Mouse (Mus musculus) gastrocnemius, adult 8-10 months (tissue): ENCODE measurements around the gene Plekhg3. TPM values are rescaled to one million over a fixed set of nuclear protein-coding genes. Genes with fewer than 3 reads are reported as not detected.

Experiments used
- DNase-seq, 2 experiments: peaks; one replicate each; pipeline ENCODE4 v3.0.0; 2022; ENCODE audit warnings: low spot score in 2 of 2
- total RNA-seq, 4 experiments: library from RNA; stranded (reverse); gene quantifications; 2 replicates each; pipeline ENCODE4 v1.2.4; 2022

Plekhg3 gene
- total RNA-seq, 4 experiments from 2014 or later = 3.6 to 5.6 (median 4.2) TPM

DNA sequence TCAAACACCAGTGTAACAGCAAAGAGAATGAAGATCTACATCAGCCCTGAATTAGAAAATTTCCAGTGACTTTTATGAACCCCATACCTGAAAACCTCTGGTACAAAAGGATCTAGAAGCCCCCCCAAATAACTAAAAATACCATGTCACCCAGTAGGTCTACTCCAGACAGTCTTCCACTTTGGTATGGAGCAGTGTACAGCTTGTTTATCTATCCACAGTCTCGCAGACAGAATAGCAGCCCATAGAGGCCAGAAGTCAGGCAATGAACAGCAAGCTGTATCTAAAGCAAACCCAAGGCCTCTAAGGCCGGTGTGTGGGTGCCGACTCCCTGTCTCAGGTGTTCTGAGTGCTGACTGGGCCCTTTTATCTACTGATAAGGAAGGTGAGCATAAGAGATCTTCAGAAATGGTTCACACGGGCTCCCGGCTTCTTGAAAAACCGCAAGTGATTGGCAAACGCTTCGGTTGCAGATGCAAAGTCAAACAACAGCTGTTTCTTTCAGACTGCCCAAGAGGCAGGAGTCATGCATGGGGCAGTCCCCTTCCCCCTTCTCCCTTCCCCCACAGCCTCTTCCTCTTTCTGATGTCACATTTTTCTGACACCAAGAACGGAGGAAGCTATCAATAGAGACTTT is 3.3 kb upstream of the Plekhg3 start:
- DNase-seq = no peak

DNA sequence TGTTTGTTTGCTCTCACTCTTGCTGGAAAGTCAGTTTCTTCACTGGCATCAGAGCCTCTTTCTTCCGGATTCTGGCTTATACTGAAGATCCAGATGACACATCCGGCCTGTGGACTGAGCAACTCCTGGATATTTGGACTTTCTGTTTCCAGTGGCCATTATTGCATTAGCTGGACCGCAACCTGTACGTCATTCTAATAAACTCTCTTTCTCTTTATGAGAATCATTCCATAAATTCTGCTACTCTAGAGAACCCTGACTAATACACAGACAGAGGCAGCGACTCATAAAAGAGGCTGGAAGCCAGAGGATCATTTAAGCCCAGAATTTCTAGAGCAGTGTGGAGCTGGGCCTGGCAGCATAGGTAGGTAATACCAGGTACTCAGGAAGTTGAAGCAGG is 1.9 kb upstream of the Plekhg3 start:
- no peak for DNase-seq

DNA sequence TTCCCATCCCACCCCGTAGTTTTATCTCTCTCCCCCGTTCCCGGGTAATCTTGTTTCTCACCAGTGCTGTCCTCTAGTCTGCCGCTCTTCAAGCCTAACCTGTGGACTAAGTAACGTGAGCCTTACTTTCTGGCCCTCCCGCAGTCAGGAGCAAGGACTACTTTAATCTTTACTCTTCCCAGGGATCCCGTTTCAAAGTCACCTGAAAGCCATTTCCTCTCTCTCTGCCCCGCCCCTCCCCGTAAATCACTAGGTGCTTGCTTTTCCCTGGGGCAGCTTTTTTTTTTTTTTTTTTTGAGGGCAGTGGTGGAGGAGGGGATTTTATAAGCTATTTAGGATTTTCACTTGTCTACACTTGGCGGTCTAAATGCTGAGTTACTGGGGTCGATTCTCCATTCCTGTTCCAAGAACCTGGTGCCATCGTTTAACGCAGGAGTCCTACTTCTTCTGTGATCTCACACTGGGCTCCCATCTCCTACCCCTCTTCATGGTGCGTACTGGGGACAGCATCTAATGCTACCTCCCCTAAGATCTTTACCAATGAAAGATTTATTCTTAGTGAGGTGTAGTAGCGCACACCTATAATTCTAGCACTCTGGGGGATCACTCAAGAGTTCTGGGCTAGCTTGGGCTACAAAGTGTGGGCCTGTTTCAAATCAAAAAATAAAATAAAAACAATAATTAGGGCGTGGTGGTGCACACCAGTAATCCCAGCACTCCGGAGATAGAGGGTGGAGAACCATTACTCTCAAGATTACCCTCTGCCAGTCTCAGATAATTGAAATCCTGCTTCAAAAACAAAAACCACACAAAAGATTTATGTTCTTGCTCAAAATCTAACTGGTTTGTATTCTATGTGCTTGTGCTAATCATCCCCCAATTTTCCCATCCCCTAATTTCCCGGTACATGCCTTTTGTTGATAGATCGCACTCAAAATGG is 1.6 kb downstream of the Plekhg3 start:
- no peak for DNase-seq

DNA sequence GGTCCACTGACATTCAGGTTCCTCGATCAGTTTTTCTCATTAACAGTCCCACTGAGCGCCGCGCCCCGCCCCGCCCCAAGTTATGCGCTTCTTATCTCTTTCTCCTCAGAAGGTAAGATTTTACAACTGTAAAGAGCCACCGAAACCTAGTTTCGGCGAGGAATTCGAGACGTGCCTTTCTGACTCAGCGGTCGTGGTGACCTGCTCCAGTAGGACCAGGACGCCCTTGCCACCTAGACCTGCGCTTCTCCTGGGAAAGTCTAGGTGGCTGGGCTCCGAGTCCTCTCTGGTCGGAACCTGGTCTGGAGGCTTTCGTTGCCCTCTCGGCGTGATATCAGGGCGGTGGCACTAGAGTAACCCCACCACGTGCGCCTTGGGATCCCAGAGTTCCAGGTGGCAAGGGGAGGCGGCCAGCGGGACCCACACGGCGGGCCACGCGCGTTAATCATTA is 2.3 kb downstream of the Plekhg3 start:
- no peak for DNase-seq

DNA sequence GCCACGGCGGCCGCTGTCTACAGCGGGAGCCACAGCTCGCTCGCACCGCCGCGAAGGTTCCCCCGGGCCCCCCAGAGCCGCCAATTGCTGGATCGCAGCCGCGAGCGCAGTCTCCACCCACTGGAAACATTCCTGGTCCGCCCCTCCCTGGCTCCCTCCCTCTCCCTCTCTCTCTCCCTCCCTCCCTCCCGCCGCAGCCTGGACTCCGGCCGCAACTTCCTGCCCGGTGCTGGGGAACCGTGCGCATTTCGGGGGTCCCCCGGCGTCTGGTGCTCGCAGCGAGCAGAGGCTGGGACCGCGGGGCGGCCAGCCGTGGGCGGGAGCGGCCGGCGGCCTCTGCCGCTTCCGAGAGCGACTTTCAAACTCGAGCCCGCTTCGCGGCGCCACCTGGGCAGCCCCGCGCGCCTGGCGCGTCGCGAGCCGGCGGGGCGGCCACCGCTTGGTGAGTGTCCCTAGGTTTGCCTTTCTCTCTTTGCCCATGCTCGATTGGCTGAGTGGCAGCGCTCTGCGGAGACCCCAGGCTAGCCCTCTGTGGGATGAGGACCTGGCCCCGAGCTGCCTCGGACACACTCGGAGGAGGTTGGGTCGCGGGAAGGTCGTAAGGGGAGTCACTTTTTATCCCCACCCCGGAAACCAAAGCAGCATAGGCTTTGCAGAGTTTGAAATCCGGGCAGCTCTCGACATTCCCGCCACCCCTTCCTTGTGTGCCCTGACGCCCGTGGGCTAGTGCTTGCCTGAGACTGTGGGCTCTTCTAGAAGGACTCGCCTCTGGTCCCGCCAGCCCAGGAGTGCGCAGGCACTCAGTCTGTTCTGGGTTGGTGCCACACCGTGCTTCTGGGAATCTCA is 2.9 kb downstream of the Plekhg3 start:
- peak; percentile 33 to 61 for DNase-seq

DNA sequence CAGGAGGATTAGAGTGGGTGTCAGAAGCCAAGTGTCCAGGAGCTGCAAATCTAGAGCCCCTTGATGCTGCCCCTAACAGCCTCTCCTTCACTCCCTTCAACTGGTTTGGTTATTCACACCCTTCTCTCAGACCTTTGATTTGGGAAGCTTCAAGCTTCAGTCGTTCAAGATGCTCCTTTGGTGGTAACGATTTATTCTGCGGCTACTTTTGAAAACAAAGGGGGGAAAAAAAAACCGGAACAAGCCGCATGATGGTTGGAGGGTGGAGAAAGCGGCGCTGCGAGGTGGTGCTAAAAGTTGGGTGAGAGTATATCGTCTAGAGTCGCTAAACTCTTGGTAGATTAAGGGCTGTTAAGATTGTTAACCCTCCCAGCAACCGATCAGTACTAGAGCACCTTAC is 3.5 kb downstream of the Plekhg3 start:
- no peak for DNase-seq

DNA sequence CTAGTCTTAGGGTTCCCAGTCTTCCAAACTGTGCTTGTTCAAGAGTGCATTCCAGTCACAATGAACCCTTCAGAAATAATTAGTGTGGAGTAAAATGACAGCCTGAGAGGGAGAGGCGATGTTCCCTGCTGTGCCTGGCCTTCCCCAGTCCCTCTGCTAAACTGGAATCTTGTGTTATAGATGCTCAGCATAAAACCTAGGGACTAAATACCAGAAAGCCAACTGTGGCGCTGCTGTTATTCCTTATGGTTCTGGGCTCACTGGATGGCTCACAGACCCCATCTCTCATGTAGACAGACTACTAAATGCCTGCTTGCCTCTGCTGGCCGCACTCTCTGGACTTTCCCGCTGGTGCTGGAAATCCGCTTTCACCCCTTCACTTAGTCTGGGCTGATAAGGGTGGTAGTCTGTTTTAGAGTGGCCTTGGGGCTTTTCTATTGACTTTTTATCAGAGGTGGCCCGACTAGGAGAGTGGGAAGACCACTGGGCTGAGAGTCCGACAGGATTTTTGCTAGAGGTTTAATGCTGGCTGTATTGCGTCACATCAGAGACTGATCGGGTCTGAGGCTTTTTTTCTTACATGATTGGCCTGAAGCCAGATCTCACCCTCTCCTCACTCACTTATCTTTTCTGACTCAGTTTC is 4.1 kb downstream of the Plekhg3 start:
- no peak for DNase-seq

DNA sequence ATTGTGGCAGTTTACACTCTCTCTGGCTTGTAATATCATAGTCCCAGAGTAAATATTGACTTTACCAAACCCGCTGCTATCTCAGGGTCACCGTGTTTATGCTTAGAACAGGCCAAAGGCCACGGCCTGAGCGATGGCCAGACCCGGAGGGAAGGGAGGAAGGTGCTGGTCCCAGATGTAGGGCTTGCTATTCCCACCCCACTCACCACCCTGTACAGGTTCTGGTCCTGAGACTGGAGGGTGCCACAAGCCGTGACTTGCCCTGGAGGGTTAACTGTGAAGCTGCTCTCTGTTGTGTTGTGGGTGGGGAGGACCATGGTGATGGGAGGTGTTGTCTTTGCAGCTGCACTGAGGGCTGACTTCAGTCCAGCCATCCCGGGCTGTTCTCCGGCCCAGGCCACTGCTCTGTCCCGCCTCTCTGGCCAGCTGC is 4.8 kb downstream of the Plekhg3 start:
- DNase-seq = peak; percentile 30 to 48

DNA sequence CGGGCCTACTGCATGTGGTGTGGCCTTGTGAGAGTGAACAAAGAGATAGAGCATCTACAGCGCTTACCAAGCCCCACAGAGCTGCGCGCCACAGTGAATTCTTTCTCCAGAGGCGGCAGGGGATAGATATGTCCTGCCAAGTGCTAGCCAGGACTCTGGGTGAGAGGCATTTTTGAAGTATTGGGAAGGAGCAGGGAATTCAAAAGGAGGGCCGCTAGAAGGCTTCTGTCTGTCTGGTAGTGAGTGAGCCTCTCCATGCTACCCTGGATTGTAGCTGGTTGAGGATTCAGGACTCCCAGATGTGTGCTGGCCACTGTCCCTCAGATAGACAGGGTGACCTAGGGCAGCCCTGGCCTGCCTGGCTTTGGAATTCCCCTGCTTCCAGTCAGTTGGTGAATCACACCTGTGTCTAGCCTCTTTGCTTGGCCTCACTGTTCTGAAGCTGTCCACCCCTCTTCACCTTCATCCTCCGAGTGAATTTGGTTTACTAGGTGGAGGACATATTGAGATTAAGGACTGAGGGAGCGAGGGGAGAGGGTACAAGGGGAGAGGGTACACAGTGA is 6.0 kb downstream of the Plekhg3 start:
- DNase-seq = no peak

DNA sequence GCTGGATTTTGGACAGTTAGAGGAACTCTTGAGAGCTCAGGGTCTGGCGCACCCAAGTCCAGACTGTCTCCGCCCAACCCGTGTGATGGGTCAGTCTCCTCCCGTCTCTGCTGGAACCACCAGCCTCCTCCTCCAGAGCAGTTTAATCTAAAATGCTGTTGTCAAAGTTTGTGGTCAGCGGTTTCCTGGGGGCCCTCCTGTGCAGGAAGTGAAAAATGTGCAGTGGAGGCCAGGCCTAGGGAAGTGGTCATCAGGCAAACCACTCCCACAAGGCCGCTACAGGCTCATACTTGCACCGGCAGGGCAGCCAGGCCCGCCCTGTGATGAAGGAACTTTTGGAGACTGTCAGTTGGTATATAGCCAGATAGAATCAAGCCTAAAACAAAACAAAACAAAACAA is 6.7 kb downstream of the Plekhg3 start:
- DNase-seq = peak in 1 of 2 experiments; percentile 48

DNA sequence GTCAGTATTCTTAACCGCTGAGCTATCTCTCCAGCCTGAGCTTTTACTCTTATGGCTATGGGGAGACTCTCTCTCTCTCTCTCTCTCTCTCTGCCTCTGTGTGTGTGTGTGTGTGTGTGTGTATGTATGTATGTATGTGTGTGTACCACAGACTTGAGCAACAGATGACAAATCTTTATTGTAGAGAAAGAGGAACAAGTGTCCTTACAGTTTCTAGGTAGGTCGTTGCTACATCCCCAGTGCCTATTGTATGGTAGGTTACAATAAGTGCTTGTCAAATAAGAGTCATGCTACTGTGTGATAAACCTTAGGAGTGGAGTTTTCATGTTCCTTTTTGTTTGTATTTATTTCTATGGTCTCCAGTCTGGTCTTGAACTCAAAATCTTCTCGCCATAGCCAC is 9.5 kb downstream of the Plekhg3 start:
- DNase-seq = no peak

DNA sequence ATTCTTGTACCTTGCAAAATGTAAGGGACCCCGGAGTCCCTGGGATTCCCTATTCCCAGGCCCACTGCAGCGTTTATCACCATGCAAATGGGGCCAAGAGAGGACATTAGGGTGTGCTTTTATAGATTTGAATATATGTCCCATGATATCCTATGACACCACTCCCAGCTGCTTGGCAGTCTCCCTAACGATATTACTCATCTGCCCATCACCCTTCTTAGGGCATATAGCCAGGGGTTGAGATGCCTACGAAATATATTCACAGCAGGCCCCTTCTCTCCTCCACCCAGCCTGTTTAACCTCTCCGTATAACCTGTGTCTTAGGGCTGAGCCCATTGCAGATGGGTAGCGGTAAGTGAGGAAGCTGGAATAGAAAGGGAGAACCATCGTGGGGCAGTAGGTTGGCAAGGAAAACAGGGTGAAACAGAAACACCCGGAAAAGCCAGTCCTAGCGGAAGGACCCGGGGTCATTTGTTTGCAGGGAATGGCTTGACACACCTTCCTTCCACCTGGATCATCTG is 10.1 kb downstream of the Plekhg3 start:
- DNase-seq = no peak

DNA sequence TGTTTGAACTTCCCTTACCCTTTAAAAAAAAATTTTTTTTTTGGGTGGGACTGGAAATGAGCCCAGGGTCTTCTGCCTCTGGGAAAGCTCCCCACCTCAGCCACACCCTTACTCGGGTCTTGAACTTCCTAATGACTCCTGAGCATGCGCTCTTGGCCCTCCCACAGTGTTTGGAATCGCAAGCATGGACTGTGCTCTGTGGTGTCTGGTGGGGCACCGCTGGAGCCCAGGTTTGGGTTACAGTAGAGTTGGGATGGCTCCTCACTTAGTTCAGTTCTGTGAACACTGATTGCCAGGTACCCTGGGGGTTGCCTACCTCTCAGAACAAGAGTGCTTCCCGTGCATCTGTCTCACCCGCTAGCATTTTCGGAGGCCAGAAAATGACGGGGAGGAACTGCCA is 10.8 kb downstream of the Plekhg3 start:
- no peak for DNase-seq

DNA sequence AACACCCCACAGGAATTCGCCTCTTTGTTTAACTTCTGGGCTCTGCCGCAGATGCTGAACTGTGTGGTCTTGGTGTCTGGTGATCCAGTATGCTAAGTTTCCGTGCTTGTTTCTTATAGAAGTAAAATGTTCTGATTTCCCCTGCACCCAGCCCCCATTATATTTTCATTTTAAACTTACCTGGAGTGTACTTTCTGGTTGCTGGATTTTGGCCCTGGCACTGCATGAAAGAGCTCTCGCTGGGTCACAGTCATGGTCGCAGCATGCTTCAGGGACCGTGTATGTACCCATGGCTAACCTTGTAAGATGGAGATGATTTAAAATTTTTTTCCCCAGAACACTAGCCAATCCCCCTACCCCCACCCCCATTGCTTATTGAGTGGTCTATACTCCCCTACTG is 11.2 kb downstream of the Plekhg3 start:
- no peak for DNase-seq

DNA sequence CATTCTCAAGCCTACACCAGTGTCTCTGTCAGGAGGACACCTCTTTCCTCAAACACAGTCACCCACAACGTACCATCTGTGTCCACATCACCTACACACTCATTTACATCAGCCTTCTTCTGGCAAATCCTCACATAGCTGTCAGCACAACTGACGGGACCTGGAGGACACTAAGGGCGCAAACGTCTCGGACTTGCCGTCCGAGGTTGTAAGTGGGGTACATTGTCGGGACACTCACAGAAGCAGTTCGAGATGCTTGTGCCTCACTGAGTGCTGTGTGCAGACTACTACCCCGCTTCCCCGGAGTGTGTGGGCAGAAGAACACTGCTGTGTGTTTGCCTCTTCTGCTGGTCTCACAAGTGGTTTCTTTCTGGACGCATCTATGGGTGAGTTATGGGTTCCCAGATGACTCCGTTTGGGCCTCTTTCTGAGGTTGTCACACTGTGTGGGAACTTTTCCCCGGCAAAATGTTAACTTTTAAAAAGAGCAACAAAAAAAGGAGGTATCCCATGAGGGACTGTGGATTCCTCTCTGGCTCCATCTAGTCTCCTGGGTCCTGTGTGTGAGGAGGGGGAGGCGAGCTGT is 15.2 kb downstream of the Plekhg3 start:
- DNase-seq = no peak

DNA sequence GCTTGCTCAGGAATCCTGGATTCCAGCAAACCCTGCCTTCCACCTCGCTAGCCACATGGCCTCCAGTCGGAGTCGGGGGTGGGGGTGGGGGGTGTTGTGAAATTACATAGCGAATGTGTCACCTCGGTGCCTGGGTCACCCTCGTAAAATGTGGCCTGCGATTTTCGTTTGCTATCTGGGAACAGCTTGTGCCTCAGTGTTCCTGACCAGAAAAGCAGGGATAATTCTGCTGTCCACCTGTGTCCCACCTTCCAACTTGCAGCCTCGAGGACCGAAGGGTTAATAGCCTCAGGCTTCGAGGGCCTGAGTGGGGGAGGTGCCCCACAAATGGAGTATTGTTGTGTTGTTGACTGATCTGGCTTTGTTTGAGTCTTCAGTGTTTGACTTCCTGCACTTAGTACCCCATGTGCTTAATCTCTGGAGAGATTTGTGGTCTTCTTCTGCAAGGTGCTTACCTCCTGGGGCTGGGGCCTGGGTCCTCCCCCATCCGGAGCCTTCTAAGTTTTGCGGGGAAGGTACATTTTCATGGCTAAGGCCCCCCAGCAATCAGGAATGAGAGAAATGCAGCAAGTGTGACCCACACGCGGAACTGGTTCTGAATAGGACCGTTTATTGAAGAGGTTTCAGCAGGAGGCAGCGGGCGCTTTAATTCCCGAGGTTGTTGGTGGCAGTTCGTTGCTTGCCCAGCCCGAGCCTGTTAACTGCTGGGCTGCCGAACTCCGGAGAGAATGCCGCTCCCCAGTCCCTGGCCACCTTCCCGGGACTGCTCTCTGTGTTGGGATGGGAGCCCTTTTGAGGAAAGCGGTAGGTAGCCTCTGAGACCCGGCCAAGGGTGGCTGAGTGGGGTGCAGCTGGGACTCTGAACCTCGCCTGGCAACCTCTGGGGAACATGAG is 15.9 kb downstream of the Plekhg3 start:
- DNase-seq = no peak

DNA sequence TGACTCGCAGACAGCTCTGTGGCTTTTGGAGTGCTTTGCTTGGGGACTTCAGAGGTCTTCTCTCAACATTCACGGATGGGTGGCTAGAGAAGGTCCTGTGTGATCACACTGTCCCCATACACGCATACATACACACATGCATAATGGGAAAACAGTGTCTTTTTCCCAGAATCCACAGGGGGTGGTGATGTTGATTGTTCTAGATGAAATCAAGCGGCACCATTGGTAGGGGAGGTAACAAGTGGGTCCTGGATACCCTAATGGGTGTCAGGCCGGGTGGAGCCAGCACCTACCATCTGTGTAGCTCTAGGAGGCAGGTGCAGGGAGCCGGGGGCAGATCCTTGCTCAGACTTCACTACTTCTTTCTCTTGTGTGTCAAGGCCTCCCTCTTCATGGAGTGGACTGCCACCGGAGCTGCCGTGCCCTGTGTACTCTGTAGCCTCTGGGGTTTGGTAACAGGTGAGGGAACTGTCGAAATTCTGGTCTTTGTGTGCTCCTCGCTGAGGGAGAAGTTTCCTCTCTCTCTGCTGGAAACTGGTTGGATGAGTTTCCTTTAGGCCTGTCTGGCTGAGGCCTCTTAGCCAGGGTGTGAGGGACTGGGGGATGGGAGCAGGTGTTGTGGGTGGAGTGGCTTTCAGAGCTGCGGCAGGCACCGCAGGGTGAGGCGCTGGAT is 16.9 kb downstream of the Plekhg3 start:
- DNase-seq = no peak

DNA sequence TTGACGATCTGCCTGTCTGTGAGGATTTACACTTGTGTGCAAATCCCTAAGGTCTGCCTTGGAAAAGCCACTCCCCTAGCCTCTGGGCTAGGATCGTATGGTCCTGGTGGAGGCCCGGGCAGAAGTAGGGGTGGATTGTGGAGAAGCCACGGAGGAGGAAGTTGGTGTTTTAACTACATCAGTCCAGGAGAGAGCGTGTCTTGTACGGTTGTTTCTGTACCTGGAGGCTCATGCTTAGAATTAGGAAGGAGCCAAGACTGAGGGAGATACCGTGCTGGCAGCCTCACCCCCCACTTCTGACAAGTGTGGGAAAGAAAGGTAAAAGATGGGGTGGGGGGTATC is 17.4 kb downstream of the Plekhg3 start:
- no peak for DNase-seq

DNA sequence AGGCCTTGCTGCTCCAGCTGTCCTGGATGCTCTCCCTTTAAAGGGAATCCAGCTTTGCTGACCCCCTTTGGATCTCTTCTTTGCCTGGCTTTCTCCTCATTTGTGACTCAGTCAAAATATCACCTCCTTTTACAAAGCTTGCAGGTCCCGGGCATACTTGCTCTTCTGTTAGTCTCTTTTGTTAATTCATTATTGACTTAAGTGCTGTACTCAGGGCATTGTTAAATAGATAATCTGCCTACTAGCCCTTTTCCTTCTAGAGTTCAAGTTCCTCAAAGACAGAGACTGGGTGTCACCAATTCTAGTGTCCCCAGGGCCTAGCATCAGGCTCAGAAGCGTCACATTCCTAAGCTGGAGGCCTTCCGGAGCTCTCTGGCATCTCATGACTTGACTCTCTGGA is 18.5 kb downstream of the Plekhg3 start:
- DNase-seq = no peak
